Mouse (Mus musculus) brain, adult 10 weeks (tissue): ENCODE measurements around the gene Ciao1. TPM values are rescaled to one million over a fixed set of nuclear protein-coding genes. Genes with fewer than 3 reads are reported as not detected.

Experiments used
- polyA plus RNA-seq: library from polyadenylated mRNA; stranded (reverse); fragments of 350-450 nt; fragmentation: Illumina TruSeq; extraction: RNeasy Lipid Tissue Mini Kit (QIAGEN cat#74804); gene quantifications from one replicate; pipeline ENCODE4 v1.2.3, GENCODE M21; 2015; ENCODE audit warnings: low read depth, low replicate concordance

The Ciao1 gene
- 92.5 TPM for polyA plus RNA-seq

DNA sequence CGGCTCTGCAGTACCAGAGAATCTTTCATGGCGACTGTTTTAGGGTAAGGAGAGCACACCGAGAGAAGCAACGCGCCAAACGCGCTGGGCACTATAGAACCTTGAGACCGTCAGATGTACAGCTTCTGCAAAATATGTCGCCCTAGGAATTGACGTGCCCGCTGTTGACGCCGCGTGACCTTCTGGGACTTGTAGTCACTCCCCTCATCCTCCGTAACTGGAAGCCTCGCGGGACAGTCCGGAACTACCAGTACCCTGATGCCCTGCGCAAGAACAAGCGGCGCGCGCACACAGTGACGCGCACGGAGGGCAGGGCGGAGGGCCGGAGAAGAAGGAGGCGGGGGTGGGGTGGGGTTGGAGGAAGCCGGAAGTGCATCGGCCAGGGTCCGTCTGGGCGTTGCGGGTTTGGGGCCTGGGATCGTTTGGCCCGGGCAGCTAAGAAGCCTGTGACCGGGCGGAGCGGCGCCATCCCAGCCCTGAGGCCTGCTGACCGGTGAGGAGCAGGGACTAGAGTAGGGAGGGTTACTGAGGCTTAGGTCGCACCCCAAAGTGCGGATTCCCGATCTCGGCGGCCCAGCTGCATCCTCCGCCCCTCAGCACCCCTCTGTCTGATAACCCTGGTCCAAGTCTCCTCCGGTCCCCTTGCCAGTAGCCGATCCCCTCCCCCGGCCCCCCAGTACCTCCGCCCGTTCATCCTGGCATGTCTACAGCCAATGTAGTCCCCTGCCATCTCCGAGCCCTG, at the start of gene Ciao1, which contains the start of gene Tmem127:
Ciao1 (minus strand) TSS at position 225 of the 742 bp plus-strand sequence.
Tmem127 (plus strand) TSS at position 317 of the 742 bp plus-strand sequence.

GRCm38 (mm10) chr2:127269491-127270299, 22.1 kb upstream of the Ciao1 start, which contains the start of gene Stard7:
Stard7 (plus strand) TSS chr2:127270218.

DNA sequence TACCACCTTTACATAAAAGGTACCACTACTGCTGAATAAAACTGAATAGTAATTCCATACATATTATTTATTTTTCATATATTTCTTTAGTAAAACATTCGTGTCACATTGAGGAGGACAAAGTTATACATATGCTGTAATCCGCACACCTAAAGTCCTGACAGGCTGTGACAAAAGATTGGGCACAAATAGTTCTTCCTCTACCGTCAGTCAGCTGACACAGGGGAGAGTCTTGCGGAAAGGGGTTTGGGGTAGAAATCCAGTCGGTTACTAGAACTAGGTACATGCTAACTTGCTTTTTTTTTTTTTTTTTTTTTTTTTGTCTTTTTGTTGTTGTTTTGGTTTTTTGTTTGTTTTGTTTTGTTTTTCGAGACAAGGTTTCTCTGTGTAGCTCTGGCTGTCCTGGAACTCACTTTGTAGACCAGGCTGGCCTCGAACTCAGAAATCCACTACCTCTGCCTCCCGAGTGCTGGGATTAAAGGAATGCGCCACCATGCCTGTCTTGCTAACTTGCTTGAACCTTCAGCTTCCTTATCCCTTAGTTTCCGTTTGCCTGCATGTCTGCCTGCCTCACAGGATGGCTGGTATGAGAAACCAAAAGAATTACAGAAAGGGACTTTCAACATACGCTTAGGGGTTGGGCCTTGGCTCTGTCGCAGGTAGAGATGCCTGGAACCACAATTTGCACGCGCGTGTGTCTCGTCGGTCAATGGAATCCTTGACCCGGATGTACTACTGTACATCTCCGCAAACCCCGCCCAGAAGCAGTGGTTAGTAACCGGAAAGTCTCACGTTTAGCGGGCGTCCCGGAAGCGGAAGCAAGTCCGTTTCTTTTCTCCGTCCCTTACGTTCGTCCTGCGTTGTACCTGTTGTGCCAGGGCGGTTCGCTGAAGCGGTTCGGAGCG, 39.8 kb downstream of the Ciao1 start, which contains the start of the genes 1810024B03Rik and Snrnp200:
1810024B03Rik (minus strand) TSS at position 734 of the 905 bp plus-strand sequence.
Snrnp200 (plus strand) TSS at position 840 of the 905 bp plus-strand sequence.

Other genes starting within 250 kb of the Ciao1 start
- 9.2 TPM for gene Ap4e1, start 239.1 kb downstream of the Ciao1 start, polyA plus RNA-seq
- gene Blvra, start 177.2 kb downstream of the Ciao1 start, polyA plus RNA-seq, result 44.8 TPM
- 2.0 TPM for gene Ncaph, start 113.9 kb downstream of the Ciao1 start, polyA plus RNA-seq
- 1.8 TPM for gene Itpripl1, start 104.4 kb downstream of the Ciao1 start, polyA plus RNA-seq
- gene 1810024B03Rik, start 39.5 kb downstream of the Ciao1 start, polyA plus RNA-seq, result 0.74 TPM
- 42.6 TPM for gene Snrnp200, start 39.4 kb downstream of the Ciao1 start, polyA plus RNA-seq
- 66.1 TPM for gene Tmem127, start 92 bp upstream of the Ciao1 start, polyA plus RNA-seq
- gene Stard7, start 22.4 kb upstream of the Ciao1 start, polyA plus RNA-seq, result 88.5 TPM
- 1.4 TPM for gene Dusp2, start 88.3 kb upstream of the Ciao1 start, polyA plus RNA-seq
- not detected for gene Astl, start 90.8 kb upstream of the Ciao1 start, polyA plus RNA-seq
- gene Adra2b, start 115.4 kb upstream of the Ciao1 start, polyA plus RNA-seq, result 0.67 TPM
- gene Gpat2, start 177.4 kb upstream of the Ciao1 start, polyA plus RNA-seq, result 0.16 TPM
- gene Fahd2a, start 196.7 kb upstream of the Ciao1 start, polyA plus RNA-seq, result 31.6 TPM